Mouse (Mus musculus): Measurements from ENCODE around the gene Mmgt1.

- no peak for TF ChIP-seq TAL1 (IDR thresholded peaks at IDR 0.05; ENCODE audit: low read length)
- no peak for TF ChIP-seq GATA1 (IDR thresholded peaks at IDR 0.05; ENCODE audit: low read length)
Measured at GRCm38 (mm10) chrX:56607032-56607710, 9.3 kb upstream of the Mmgt1 start.

All from erythroblast, embryonic 14.5 days (primary cell).